Mouse (Mus musculus): Measurements from ENCODE around the gene Npepl1. TPM values are rescaled to one million over a fixed set of nuclear protein-coding genes. Genes with fewer than 3 reads are reported as not detected.

Npepl1 gene
- polyA plus RNA-seq, 1 experiment from 2014 or later, result 18.5 TPM

DNA sequence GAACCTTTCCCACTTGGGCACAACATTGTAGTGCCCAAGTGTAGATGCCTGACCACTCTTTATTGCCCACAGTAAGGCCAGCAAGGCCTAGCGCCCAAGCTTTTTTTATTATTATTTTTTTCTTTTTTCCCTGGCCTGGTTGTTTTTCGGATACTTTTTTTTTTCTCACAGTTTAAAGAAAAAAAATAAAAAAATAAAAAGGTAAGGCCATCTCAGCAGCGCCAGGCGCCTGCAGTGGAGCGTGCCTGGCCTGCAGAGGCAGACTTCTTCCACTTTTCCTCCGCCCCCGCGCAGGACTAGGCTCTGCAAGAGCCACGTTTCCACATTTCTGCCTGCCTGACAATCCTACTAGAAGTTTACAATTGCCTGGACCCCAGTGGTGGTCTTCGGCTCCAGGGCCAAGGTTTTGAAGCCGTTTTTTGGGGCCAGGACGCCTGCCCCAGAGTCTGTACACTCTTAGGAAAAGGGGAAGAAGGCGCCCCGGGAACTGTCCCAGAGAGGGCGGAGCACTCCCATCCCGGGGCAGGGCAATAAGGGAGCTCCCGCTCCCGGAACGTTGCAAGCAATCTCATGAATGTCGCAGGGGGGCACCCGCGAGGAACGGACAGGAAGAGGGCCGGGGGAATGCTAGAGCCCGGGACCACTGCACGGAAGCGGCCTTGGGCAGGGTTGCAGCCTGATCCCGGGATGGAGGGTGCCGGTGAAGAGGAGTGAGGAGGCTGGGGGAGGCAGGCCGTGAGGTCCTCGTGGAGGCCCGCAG is 34.3 kb upstream of the Npepl1 start, which contains the start of gene Stx16:
Gene Stx16 (plus strand): TSS at position 636 of the 760 bp plus-strand sequence.
- Histone ChIP-seq H3K4me2 (replicated peaks) (peak within 1 kb of the TSS; percentile 88), H3K27ac (peak within 1 kb of the TSS; percentile 92), H3K4me1 (replicated peaks) (peaks cover 49% of the 10 kb centered on the region), H3K9ac (replicated peaks) (peak within 1 kb of the TSS; percentile 71), H3K4me3 (replicated peaks) (peak within 1 kb of the TSS; percentile 67), H3K27me3 (no peaks in the 10 kb centered on the region), H3K9me3 (no peaks in the 10 kb centered on the region), H3K36me3 (no peaks in the 10 kb centered on the region)
- WGBS, result under 1% methylated on average over 32 of the region's 32 CpGs
- ATAC-seq, result peak; percentile 93

DNA sequence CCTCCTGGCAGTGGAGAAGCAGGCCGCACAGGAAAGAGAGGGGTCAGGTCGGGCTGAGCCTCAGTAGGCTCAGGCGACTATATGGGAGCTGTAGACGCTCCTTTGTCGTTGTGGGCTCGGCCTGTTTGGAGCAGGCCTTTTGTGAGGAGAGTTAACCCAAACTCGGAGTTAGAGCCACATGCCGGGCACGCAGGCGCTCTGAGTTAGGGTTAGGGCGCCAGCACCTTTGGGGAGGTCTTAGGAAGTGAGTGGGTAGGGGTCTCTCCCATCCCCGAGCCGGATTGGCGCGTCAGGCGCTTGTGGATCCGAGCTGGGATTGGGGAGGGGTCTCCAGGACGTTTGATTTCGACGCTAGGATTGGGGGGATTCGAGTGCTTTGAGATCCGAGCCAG is 33.7 kb upstream of the Npepl1 start:
- Histone ChIP-seq H3K27ac (peak overlapping the region; percentile 92), H3K9ac (replicated peaks) (peak overlapping the region; percentile 71), H3K9me3 (no peaks in the 10 kb centered on the region), H3K27me3 (no peaks in the 10 kb centered on the region), H3K4me1 (replicated peaks) (peaks cover 51% of the 10 kb centered on the region), H3K4me3 (replicated peaks) (peak overlapping the region; percentile 67), H3K4me2 (replicated peaks) (peak overlapping the region; percentile 88), H3K36me3 (no peaks in the 10 kb centered on the region)
- 0% methylated on average over 22 of the region's 22 CpGs for WGBS
- ATAC-seq, result no peak; the same call in 1 of the 2 replicates

DNA sequence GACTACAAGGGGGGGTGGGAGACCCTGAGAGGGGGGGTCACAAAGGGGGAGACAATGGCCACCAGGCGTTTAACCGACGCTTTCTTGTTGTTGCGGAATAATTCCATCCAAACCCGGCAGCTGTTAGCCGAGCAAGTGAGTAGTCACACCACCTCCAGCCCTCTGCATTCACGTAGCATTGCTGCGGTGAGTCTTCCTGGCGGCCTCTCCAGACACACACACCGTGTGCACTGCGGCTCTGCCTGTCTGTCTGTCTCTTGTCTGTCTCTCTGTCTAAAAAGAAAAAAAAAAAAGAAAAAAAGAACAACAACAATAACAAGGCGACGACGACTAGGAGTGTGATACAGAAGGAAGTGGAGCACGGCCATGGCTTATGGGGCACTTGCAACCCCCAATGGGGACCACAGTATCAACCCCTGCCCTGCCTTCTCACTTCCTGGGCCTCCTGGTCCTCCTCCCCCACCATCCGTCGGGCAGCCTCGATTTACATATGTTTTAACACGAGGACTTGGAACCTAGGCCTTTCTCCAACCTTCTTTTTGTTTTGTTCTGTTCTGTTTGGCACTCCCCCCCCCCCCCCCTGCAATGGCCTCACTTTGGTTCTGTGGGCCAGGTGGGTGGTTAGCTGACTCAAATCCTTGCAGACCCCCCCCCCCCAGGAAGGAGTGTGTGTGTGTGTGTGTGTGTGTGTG is 33.0 kb upstream of the Npepl1 start:
- no peaks in the 10 kb centered on the region for H3K27me3 ChIP-seq
- peak overlapping the region; percentile 71 for H3K9ac ChIP-seq (replicated peaks)
- H3K4me3 ChIP-seq (replicated peaks), result peak overlapping the region; percentile 67
- no peaks in the 10 kb centered on the region for H3K36me3 ChIP-seq
- no peak for ATAC-seq
- H3K27ac ChIP-seq, result peak overlapping the region; percentile 92
- H3K4me1 ChIP-seq (replicated peaks), result peaks cover 51% of the 10 kb centered on the region
- under 1% methylated on average over 19 of the region's 19 CpGs for WGBS
- peak overlapping the region; percentile 88 for H3K4me2 ChIP-seq (replicated peaks)
- no peaks in the 10 kb centered on the region for H3K9me3 ChIP-seq

DNA sequence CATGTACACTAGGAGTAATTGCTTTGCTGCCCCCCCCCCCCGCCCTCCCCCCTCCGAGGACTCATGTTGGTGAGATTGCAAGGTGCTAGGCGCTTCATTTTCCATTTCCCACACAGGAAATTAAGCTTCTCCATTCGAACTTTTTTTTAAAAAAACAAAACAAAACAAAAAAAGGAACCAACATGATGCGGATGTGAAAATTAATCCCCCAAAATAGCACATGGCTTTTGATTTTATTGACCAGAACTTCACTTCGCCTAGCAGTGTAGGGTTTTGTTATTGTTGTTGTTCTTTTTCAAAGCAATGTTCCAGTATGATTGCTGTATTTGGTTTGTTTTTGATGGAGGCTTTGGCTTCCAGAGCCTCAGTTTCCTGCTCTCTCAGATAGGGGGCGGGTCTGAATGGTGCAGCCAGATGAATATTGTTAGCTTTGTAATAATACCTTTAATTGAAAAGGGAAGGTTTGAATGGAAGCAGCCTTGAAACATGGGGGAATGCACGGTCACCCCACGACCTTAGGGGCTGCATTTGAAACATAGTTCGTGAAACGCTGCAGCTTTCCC is 32.3 kb upstream of the Npepl1 start:
- peak overlapping the region; percentile 92 for H3K27ac ChIP-seq
- H3K4me3 ChIP-seq (replicated peaks), result peak overlapping the region; percentile 67
- H3K36me3 ChIP-seq, result no peaks in the 10 kb centered on the region
- H3K4me2 ChIP-seq (replicated peaks), result peak overlapping the region; percentile 88
- H3K9me3 ChIP-seq, result no peaks in the 10 kb centered on the region
- no peaks in the 10 kb centered on the region for H3K27me3 ChIP-seq
- 7% methylated on average over 11 of the region's 11 CpGs for WGBS
- peak overlapping the region; percentile 71 for H3K9ac ChIP-seq (replicated peaks)
- no peak for ATAC-seq
- peaks cover 56% of the 10 kb centered on the region for H3K4me1 ChIP-seq (replicated peaks)

DNA sequence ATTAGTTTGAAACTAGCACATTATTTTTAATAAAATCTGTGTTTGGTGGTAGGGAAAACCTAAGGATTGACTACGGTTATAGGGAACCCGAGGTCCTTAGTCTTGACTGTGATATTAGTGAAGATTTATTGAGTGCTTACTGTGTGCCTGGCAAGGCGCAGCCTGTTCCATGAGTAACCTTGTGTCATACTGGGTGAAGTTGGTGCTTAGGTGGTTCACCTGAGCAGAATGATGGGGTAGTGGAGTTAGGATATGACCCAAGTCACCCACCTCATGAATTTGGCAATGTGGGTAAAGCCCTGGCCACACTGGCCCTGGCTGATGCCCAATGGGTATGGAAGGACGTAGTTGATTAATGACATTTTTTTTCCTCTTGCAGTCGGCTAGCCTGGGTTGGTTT is 28.3 kb upstream of the Npepl1 start:
- 93% methylated on average over 5 of the region's 5 CpGs for WGBS
- Histone ChIP-seq H3K9ac (replicated peaks) (no peak overlapping the region), H3K9me3 (no peaks in the 10 kb centered on the region), H3K27ac (no peak overlapping the region), H3K36me3 (no peaks in the 10 kb centered on the region), H3K4me1 (replicated peaks) (peaks cover 39% of the 10 kb centered on the region), H3K4me2 (replicated peaks) (no peak overlapping the region), H3K27me3 (no peaks in the 10 kb centered on the region), H3K4me3 (replicated peaks) (no peak overlapping the region)
- no peak for ATAC-seq

DNA sequence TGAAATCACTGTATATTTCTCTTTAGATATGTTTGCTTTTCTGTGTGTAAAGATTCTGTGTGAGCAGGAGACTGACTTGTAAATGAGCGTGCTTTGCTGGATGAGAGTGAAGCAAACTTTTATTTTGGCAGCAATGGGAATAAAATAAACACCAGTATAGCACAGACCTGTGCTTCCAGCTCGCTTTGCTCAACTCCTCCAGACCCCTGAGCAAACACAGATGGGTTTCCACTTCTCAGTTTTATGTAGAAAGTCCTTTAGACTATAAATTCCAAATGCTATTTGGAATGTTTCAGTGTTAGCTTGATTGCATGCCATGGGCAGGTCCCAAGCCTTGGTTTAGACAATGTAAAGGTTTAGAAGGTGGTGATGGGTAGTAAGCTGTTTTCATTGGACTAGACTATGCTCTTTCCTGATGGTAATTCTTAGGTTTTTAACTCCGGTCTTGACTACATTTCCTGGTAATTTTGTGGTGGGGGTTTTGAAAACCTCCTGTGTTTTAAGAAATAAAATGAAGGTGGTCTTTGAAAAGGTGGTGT is 27.7 kb upstream of the Npepl1 start:
- no peak overlapping the region for H3K9ac ChIP-seq (replicated peaks)
- no peak overlapping the region for H3K4me2 ChIP-seq (replicated peaks)
- no peaks in the 10 kb centered on the region for H3K9me3 ChIP-seq
- ATAC-seq, result no peak
- no peaks in the 10 kb centered on the region for H3K36me3 ChIP-seq
- no peak overlapping the region for H3K4me3 ChIP-seq (replicated peaks)
- WGBS, result 87% methylated on average over 3 of the region's 3 CpGs
- no peaks in the 10 kb centered on the region for H3K27me3 ChIP-seq
- H3K27ac ChIP-seq, result no peak overlapping the region
- H3K4me1 ChIP-seq (replicated peaks), result peaks cover 33% of the 10 kb centered on the region

DNA sequence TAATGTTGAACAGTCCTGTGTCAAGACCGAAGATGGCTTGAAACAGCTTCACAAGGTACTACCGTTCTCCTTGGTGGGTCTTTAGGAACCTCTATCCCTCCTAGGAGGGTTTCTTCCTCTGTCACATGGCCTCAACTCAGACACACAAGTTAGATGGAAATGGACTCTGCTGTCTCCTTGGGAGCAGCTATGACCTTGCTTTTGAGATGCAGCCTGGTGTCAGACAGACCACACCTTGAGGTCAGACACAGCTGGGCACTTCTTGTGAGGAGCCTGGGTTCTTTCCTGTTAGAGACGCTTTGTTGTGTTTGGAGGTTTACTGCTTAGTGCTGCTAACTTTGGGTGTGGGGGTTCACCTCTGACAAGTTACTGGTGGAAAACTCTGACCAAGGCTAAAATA is 15.1 kb upstream of the Npepl1 start:
- Histone ChIP-seq H3K36me3 (peaks cover 37% of the 10 kb centered on the region), H3K9ac (replicated peaks) (no peak overlapping the region), H3K4me1 (replicated peaks) (0 out of 2 replicates have a peak, but pooled peaks cover 4% of the 10 kb centered on the region), H3K4me3 (replicated peaks) (no peak overlapping the region), H3K27me3 (no peaks in the 10 kb centered on the region), H3K27ac (no peak overlapping the region), H3K4me2 (replicated peaks) (no peak overlapping the region), H3K9me3 (no peaks in the 10 kb centered on the region)
- no peak for ATAC-seq
- 96% methylated on average over 3 of the region's 3 CpGs for WGBS

DNA sequence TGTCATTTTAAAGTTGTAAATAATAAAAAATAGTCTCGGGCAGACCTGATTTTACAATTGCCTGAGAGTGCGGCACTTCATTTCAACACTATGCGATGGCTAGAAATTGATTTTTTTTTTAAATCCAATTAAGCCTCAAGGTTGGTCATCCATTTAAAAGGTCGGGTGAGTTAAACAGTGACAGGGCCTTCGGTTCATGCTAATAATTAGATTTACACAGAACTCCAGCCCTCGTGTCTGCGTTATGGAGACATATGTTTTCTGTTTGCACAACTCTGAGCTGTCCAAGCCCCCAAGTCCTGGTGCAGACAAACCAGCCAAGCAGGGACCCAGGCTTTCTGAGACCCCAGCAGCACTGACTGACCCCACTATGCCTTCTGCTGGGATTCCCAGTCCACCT is 7.8 kb upstream of the Npepl1 start:
- no peaks in the 10 kb centered on the region for H3K9me3 ChIP-seq
- no peak overlapping the region for H3K4me3 ChIP-seq (replicated peaks)
- no peaks in the 10 kb centered on the region for H3K27me3 ChIP-seq
- H3K36me3 ChIP-seq, result 0 out of 2 replicates have a peak, but pooled peaks cover 2% of the 10 kb centered on the region
- WGBS, result 76% methylated on average over 7 of the region's 7 CpGs
- ATAC-seq, result no peak
- no peak overlapping the region for H3K9ac ChIP-seq (replicated peaks)
- H3K4me2 ChIP-seq (replicated peaks), result no peak overlapping the region
- no peak overlapping the region for H3K27ac ChIP-seq
- H3K4me1 ChIP-seq (replicated peaks), result no peaks in the 10 kb centered on the region

DNA sequence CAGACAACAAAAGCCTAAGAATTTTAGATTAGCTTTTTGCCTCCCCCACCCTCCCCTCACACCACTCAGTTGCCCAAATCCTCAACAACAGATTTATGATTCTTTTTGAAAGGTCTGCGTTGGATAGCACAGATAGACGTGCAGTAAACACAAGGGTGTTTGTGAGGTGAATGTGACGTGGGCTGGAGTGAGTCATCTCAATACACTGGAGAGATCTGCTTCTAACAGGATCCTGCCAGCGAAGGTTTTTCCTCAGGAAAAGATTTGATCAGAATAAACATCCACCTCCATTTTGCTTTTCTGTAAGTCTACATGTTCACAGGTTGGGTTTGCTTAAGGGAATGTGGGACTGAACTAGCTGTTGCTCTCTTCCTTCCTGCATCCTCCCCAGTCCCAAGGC is 6.6 kb upstream of the Npepl1 start:
- Histone ChIP-seq H3K4me2 (replicated peaks) (no peak overlapping the region), H3K27me3 (no peaks in the 10 kb centered on the region), H3K9ac (replicated peaks) (no peak overlapping the region), H3K36me3 (no peaks in the 10 kb centered on the region), H3K4me3 (replicated peaks) (no peak overlapping the region), H3K9me3 (no peaks in the 10 kb centered on the region), H3K4me1 (replicated peaks) (no peaks in the 10 kb centered on the region), H3K27ac (no peak overlapping the region)
- WGBS, result 92% methylated on average over 4 of the region's 4 CpGs
- no peak for ATAC-seq

DNA sequence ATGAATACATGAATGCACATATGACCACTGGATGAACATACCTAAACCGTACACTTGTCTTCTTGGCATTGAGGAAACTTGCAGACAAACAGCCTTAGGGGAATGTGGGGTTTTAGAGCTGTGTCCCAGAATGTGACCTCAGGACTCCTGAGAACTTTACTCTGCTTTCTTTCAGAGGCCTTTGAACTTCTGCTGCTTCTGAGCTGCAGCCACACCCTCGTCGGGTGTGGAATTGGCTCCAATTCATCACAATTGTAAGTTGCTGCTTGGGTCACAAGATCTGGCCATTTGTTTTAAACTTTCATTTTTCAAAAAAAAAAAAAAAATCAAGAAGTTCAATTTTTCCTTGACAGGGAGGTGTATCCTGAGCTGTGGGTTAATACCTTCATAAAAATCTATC is 2.8 kb upstream of the Npepl1 start:
- Histone ChIP-seq H3K27me3 (no peaks in the 10 kb centered on the region), H3K27ac (no peak overlapping the region), H3K9ac (replicated peaks) (no peak overlapping the region), H3K4me3 (replicated peaks) (no peak overlapping the region), H3K9me3 (no peaks in the 10 kb centered on the region), H3K36me3 (no peaks in the 10 kb centered on the region), H3K4me1 (replicated peaks) (peaks cover 11% of the 10 kb centered on the region), H3K4me2 (replicated peaks) (no peak overlapping the region)
- no peak for ATAC-seq
- 93% methylated on average over 3 of the region's 3 CpGs for WGBS

DNA sequence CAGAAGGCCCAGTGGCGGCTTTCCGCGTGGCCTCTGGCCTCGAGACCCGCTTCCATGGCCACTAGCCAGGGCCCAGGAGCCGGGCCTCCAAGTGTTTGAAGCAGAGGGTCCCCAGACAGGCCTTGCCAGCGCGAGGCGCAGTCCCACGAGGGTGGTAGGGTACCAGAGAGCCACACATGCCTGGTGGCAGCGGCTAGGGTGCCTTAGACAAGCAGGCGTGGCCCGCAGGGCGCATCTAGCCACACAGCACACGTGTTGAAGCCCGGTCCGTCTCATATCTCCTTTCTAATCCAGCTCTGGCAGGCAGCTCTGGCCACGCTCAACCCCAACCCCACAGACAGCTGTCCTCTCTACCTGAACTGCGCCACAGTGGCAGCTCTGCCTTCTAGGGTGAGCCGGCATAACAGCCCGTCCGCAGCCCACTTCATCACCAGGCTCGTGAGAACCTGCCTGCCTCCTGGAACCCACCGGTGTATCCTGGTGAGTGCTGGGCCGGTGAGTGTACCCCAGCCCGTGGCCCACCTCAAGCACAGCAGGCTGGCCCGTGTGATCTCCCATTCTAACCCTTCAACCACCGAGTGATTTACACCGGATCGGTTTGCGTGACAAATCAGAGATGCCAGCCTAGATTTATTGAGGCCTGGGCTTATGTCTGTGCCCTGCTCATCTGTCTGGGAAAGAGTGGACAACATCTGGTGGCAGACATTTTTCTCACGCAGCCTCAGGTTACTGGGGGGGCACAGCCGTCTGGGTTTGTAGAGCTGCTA is 817 bp downstream of the Npepl1 start:
- Histone ChIP-seq H3K9ac (replicated peaks) (peak overlapping the region; percentile 80), H3K4me1 (replicated peaks) (peaks cover 11% of the 10 kb centered on the region), H3K27me3 (no peaks in the 10 kb centered on the region), H3K4me2 (replicated peaks) (peak overlapping the region; percentile 74), H3K9me3 (no peaks in the 10 kb centered on the region), H3K36me3 (peaks cover 8% of the 10 kb centered on the region; the same call in 1 of the 2 replicates), H3K4me3 (replicated peaks) (peak overlapping the region; percentile 48), H3K27ac (peak overlapping the region; percentile 27; the same call in 1 of the 2 replicates)
- WGBS, result 54% methylated on average over 33 of the region's 33 CpGs
- ATAC-seq, result peak; percentile 18; the same call in 1 of the 2 replicates
